Mouse (Mus musculus) forebrain, embryonic 12.5 days (tissue): ENCODE measurements around the gene Uevld. TPM values are rescaled to one million over a fixed set of nuclear protein-coding genes. Genes with fewer than 3 reads are reported as not detected.
"Not testable (repeated sequence)": the region's sequence is repeated elsewhere in the genome, so short reads cannot be mapped to it uniquely, and the experiment has no call there.

Source experiments
- ATAC-seq: fragments of 200-750 bp; cut with Nextera tagmentation; 2 replicates; pipeline ENCODE4 v1.8.0; 2017; ENCODE audit warnings: moderate TSS enrichment; ENCODE audit not compliant: low FRiP score
- H3K27ac ChIP-seq: fragments of 300-500 bp; sonication (generic); 2 replicates; pipeline ENCODE4 v1.5.1; 2016; ENCODE audit warnings: mild to moderate bottlenecking
- H3K27me3 ChIP-seq: fragments of 300-500 bp; sonication (generic); 2 replicates; pipeline ENCODE4 v1.6.1; 2016; ENCODE audit warnings: mild to moderate bottlenecking
- H3K36me3 ChIP-seq: fragments of 300-500 bp; sonication (generic); replicated peaks from 2 replicates; pipeline ENCODE4 v1.6.1; 2016; ENCODE audit warnings: mild to moderate bottlenecking
- H3K4me1 ChIP-seq: fragments of 300-500 bp; sonication (generic); 2 replicates; pipeline ENCODE4 v1.6.1; 2016
- H3K4me2 ChIP-seq: fragments of 300-500 bp; sonication (generic); 2 replicates; pipeline ENCODE4 v1.6.1; 2016; ENCODE audit warnings: mild to moderate bottlenecking, moderate library complexity
- H3K4me3 ChIP-seq: fragments of 300-500 bp; sonication (generic); replicated peaks from 2 replicates; pipeline ENCODE4 v1.5.1; 2016; ENCODE audit warnings: mild to moderate bottlenecking
- H3K9ac ChIP-seq: fragments of 300-500 bp; sonication (generic); 2 replicates; pipeline ENCODE4 v1.6.1; 2016; ENCODE audit warnings: mild to moderate bottlenecking
- H3K9me3 ChIP-seq: fragments of 300-500 bp; sonication (generic); 2 replicates; pipeline ENCODE4 v1.6.1; 2016
- WGBS: fragments of 180-500 bp; shearing (Covaris S2); methylation state at CpG from one replicate; pipeline ENCODE4 v1.1.7; 2016; 5-methylcytosine and 5-hydroxymethylcytosine counted together
- polyA plus RNA-seq: library from polyadenylated mRNA; unstranded; fragments of >200 nt; fragmentation: Nextera tagmentation; extraction: Ambion mirVana; gene quantifications from 2 replicates; pipeline ENCODE4 v1.2.1, GENCODE M21; 2016

Uevld gene
- polyA plus RNA-seq, 1 experiment from 2014 or later = 13.2 TPM

GRCm38 (mm10) chr7:46895511-46895910, 62.8 kb downstream of the Uevld start:
- no peaks in the 10 kb centered on the region for H3K27me3 ChIP-seq
- 94% methylated on average over 3 of the region's 3 CpGs for WGBS
- no peak overlapping the region for H3K27ac ChIP-seq
- no peak overlapping the region for H3K4me3 ChIP-seq
- ATAC-seq = no peak
- H3K4me2 ChIP-seq = no peak overlapping the region
- H3K9me3 ChIP-seq = no peaks in the 10 kb centered on the region
- no peaks in the 10 kb centered on the region for H3K4me1 ChIP-seq
- H3K9ac ChIP-seq = no peak overlapping the region
- H3K36me3 ChIP-seq = peaks cover 90% of the 10 kb centered on the region

GRCm38 (mm10) chr7:46883304-46883703, 75.0 kb downstream of the Uevld start:
- Histone ChIP-seq H3K4me1 (no peaks in the 10 kb centered on the region), H3K9ac (no peak overlapping the region), H3K9me3 (no peaks in the 10 kb centered on the region), H3K27ac (no peak overlapping the region), H3K27me3 (no peaks in the 10 kb centered on the region), H3K4me3 (no peak overlapping the region), H3K36me3 (peaks cover 43% of the 10 kb centered on the region), H3K4me2 (no peak overlapping the region)
- no peak for ATAC-seq
- WGBS = 86% methylated on average over 3 of the region's 3 CpGs

- H3K27ac ChIP-seq, ATAC-seq, H3K4me1 ChIP-seq, H3K9me3 ChIP-seq, H3K4me2 ChIP-seq, H3K27me3 ChIP-seq, H3K9ac ChIP-seq, H3K4me3 ChIP-seq: not testable (repeated sequence)
- H3K36me3 ChIP-seq = peaks cover 30% of the 10 kb centered on the region
- 89% methylated on average over 8 of the region's 8 CpGs for WGBS
Measured at GRCm38 (mm10) chr7:46881941-46882340, 76.4 kb downstream of the Uevld start.

GRCm38 (mm10) chr7:46880992-46881391, 77.3 kb downstream of the Uevld start:
- Histone ChIP-seq H3K27ac (no peak overlapping the region), H3K4me2 (no peak overlapping the region), H3K36me3 (peaks cover 20% of the 10 kb centered on the region), H3K9me3 (no peaks in the 10 kb centered on the region), H3K4me3 (no peak overlapping the region), H3K9ac (no peak overlapping the region), H3K4me1 (no peaks in the 10 kb centered on the region), H3K27me3 (no peaks in the 10 kb centered on the region)
- 82% methylated on average over 1 of the region's 2 CpGs for WGBS
- ATAC-seq = no peak

- Histone ChIP-seq H3K27me3 (no peaks in the 10 kb centered on the region), H3K9me3 (no peaks in the 10 kb centered on the region), H3K9ac (no peak overlapping the region), H3K4me1 (no peaks in the 10 kb centered on the region), H3K27ac (no peak overlapping the region), H3K4me3 (no peak overlapping the region), H3K36me3 (peaks cover 9% of the 10 kb centered on the region), H3K4me2 (no peak overlapping the region)
- WGBS = 92% methylated on average over 5 of the region's 5 CpGs
- ATAC-seq = no peak
Measured at GRCm38 (mm10) chr7:46879851-46880250, 78.5 kb downstream of the Uevld start.

- H3K27ac ChIP-seq = no peak overlapping the region
Measured at GRCm38 (mm10) chr7:46877255-46877654, 81.1 kb downstream of the Uevld start.

GRCm38 (mm10) chr7:46876841-46877240, 81.5 kb downstream of the Uevld start:
- no peaks in the 10 kb centered on the region for H3K9me3 ChIP-seq
- WGBS = 79% methylated on average over 4 of the region's 4 CpGs
- H3K27me3 ChIP-seq = no peaks in the 10 kb centered on the region
- ATAC-seq = no peak
- H3K9ac ChIP-seq = no peak overlapping the region
- H3K4me3 ChIP-seq = no peak overlapping the region
- no peak overlapping the region for H3K27ac ChIP-seq
- H3K4me1 ChIP-seq = no peaks in the 10 kb centered on the region
- H3K36me3 ChIP-seq = no peaks in the 10 kb centered on the region; the same call in 1 of the 2 replicates
- H3K4me2 ChIP-seq = no peak overlapping the region

More at GRCm38 (mm10) chr7:46877255-46877654, 81.1 kb downstream of the Uevld start:
- WGBS = 90% methylated on average over 6 of the region's 6 CpGs
- no peaks in the 10 kb centered on the region; the same call in 1 of the 2 replicates for H3K36me3 ChIP-seq
- no peaks in the 10 kb centered on the region for H3K27me3 ChIP-seq
- no peak overlapping the region for H3K4me3 ChIP-seq
- no peak for ATAC-seq
- no peak overlapping the region for H3K9ac ChIP-seq
- H3K4me1 ChIP-seq = no peaks in the 10 kb centered on the region
- H3K4me2 ChIP-seq = no peak overlapping the region
- H3K9me3 ChIP-seq = no peaks in the 10 kb centered on the region

Other genes with a start within 250 kb of the Uevld start
- gene Saal1, start 247.8 kb downstream of the Uevld start, polyA plus RNA-seq = 37.0 and 37.2 TPM in 2 replicates
- gene Saa3, start 242.8 kb downstream of the Uevld start, polyA plus RNA-seq = not detected in 2 replicates
- not detected in 2 replicates for gene Saa4, start 225.9 kb downstream of the Uevld start, polyA plus RNA-seq
- not detected in 2 replicates for gene Saa1, start 215.5 kb downstream of the Uevld start, polyA plus RNA-seq
- gene Saa2, start 206.7 kb downstream of the Uevld start, polyA plus RNA-seq = not detected in 2 replicates
- gene Hps5, start 162.5 kb downstream of the Uevld start, polyA plus RNA-seq = 23.9 and 25.3 TPM in 2 replicates
- 52.6 and 55.4 TPM in 2 replicates for gene Gtf2h1, start 162.4 kb downstream of the Uevld start, polyA plus RNA-seq
- 1,021 and 1,078 TPM in 2 replicates for gene Ldha, start 117.1 kb downstream of the Uevld start, polyA plus RNA-seq
- gene Ldhc, start 97.3 kb downstream of the Uevld start, polyA plus RNA-seq = not detected in 2 replicates
- 344 and 355 TPM in 2 replicates for gene Tsg101, start 38.6 kb downstream of the Uevld start, polyA plus RNA-seq
- not detected in 2 replicates for gene Gm9999, start 25.1 kb upstream of the Uevld start, polyA plus RNA-seq
- gene Spty2d1, start 49.9 kb upstream of the Uevld start, polyA plus RNA-seq = 12.3 and 13.5 TPM in 2 replicates
- 13.9 and 15.2 TPM in 2 replicates for gene Tmem86a, start 92.1 kb upstream of the Uevld start, polyA plus RNA-seq
- gene Ptpn5, start 175.2 kb upstream of the Uevld start, polyA plus RNA-seq = 30.6 and 34.5 TPM in 2 replicates
- gene Mrgpra6, start 246.4 kb upstream of the Uevld start, polyA plus RNA-seq = not detected in 2 replicates